Mouse (Mus musculus): Measurements from ENCODE around the gene Sdhb. TPM values are rescaled to one million over a fixed set of nuclear protein-coding genes. Genes with fewer than 3 reads are reported as not detected.
A peak's percentile ranks its signal among the peaks of the same experiment; 100 is the strongest.

The Sdhb gene
- total and polyA plus RNA-seq, 2 experiments from 2014 or later = 194 to 529 TPM

GRCm38 (mm10) chr4:141021614-141021929, 60.6 kb downstream of the Sdhb start:
- TF ChIP-seq CTCF (IDR thresholded peaks at IDR 0.05) = no peak
- DNase-seq (ENCODE audit: low spot score) (no peak), ATAC-seq (ENCODE audit: low FRiP score) (no peak)
- Histone ChIP-seq H3K27ac (ENCODE audit: low read depth, low read length) (peak overlapping the region; percentile 52), H3K27me3 (ENCODE audit: insufficient read depth, low read length) (no peaks in the 10 kb centered on the region), H3K4me3 (ENCODE audit: low read depth, low read length) (no peak overlapping the region), H3K36me3 (ENCODE audit: insufficient read depth, low read length) (peaks cover 16% of the 10 kb centered on the region), H3K4me1 (ENCODE audit: insufficient read depth, low read length) (0 out of 2 replicates have a peak, but pooled peaks cover 7% of the 10 kb centered on the region), H3K9ac (replicated peaks; ENCODE audit: low read length, poor library complexity, severe bottlenecking) (no peak overlapping the region), H3K4me2 (ENCODE audit: low read depth, low read length, poor library complexity, severe bottlenecking) (no peak overlapping the region), H3K9me3 (ENCODE audit: low read length) (no peaks in the 10 kb centered on the region)
- WGBS = 43% methylated on average over 11 of the region's 11 CpGs

DNA sequence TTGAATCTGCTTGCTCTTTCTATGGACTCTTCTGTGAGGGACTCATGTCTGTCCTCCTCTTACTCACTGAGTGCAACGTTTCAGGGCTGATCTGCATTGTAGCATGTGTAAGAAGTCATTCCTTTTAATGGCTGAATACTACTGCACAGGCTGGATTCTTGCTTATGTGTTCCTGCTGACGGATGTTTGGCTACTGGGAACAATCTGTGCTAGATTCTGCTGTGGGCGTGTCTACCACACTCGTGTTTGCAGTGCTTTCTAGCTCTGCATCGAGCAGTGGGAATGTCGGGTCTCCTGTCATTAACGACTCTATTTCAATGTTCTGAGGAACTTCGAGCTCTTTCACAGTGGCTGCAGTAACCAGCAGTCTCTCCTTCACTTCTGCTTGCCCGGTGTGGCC, 63.0 kb downstream of the Sdhb start:
- no peak overlapping the region for H3K4me3 ChIP-seq (ENCODE audit: low read depth, low read length)
- no peaks in the 10 kb centered on the region for H3K9me3 ChIP-seq (ENCODE audit: low read length)
- H3K9ac ChIP-seq (replicated peaks; ENCODE audit: low read length, poor library complexity, severe bottlenecking) = no peak overlapping the region
- H3K36me3 ChIP-seq (ENCODE audit: insufficient read depth, low read length) = peaks cover 20% of the 10 kb centered on the region
- H3K27ac ChIP-seq (ENCODE audit: low read depth, low read length) = no peak overlapping the region
- WGBS = 71% methylated on average over 9 of the region's 9 CpGs
- DNase-seq (ENCODE audit: low spot score) = no peak
- 0 out of 2 replicates have a peak, but pooled peaks cover 7% of the 10 kb centered on the region for H3K4me1 ChIP-seq (ENCODE audit: insufficient read depth, low read length)
- ATAC-seq (ENCODE audit: low FRiP score) = no peak
- no peak for TF ChIP-seq CTCF (IDR thresholded peaks at IDR 0.05)
- no peaks in the 10 kb centered on the region for H3K27me3 ChIP-seq (ENCODE audit: insufficient read depth, low read length)
- no peak overlapping the region for H3K4me2 ChIP-seq (ENCODE audit: low read depth, low read length, poor library complexity, severe bottlenecking)

DNA sequence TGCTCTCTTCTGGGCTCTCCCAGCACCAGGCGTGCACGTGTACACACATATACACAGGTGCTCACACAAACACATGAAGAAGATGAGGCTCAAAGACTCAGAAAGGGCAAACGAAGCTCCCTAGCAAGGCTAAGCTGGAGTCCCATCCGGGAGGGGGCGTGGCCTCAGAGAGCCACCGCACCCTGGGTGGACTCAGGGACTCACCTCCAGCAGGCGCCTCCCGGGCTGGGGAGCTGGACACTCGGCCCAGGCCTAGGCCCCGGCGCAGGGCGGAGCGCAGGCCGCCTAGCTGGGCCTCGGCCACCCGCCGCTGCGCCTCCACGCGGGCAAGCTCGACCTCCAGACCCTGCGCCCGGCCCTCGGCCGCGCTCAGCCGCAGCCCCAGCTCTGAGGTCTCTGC, 64.0 kb downstream of the Sdhb start:
- Histone ChIP-seq H3K4me2 (ENCODE audit: low read depth, low read length, poor library complexity, severe bottlenecking) (no peak overlapping the region), H3K4me3 (ENCODE audit: low read depth, low read length) (no peak overlapping the region), H3K27me3 (ENCODE audit: insufficient read depth, low read length) (no peaks in the 10 kb centered on the region), H3K9ac (replicated peaks; ENCODE audit: low read length, poor library complexity, severe bottlenecking) (no peak overlapping the region), H3K36me3 (ENCODE audit: insufficient read depth, low read length) (peaks cover 24% of the 10 kb centered on the region), H3K9me3 (ENCODE audit: low read length) (no peaks in the 10 kb centered on the region), H3K4me1 (ENCODE audit: insufficient read depth, low read length) (0 out of 2 replicates have a peak, but pooled peaks cover 7% of the 10 kb centered on the region), H3K27ac (ENCODE audit: low read depth, low read length) (no peak overlapping the region)
- DNase-seq (ENCODE audit: low spot score) (no peak), ATAC-seq (ENCODE audit: low FRiP score) (no peak)
- WGBS = 91% methylated on average over 19 of the region's 27 CpGs
- TF ChIP-seq CTCF (IDR thresholded peaks at IDR 0.05) = no peak

Other genes starting within 250 kb of the Sdhb start
- gene Padi6, start 218.6 kb upstream of the Sdhb start, total RNA-seq (2014; rRNA removed) = not detected in 2 replicates
- gene Padi6, start 218.6 kb upstream of the Sdhb start, polyA plus RNA-seq (2015; fragmentation: Nextera tagmentation; extraction: Ambion mirVana) = 0.09 and 0.10 TPM in 2 replicates
- gene Padi4, start 187.0 kb upstream of the Sdhb start, total RNA-seq (2014; rRNA removed) = 0.57 TPM in 1 of 2 replicates, not detected in the other
- 0.07 and 0.09 TPM in 2 replicates for gene Padi4, start 187.0 kb upstream of the Sdhb start, polyA plus RNA-seq (2015; fragmentation: Nextera tagmentation; extraction: Ambion mirVana)
- gene Padi3, start 150.6 kb upstream of the Sdhb start, total RNA-seq (2014; rRNA removed) = 0.14 TPM in 1 of 2 replicates, not detected in the other
- gene Padi3, start 150.6 kb upstream of the Sdhb start, polyA plus RNA-seq (2015; fragmentation: Nextera tagmentation; extraction: Ambion mirVana) = not detected in 2 replicates
- gene Padi1, start 115.4 kb upstream of the Sdhb start, total RNA-seq (2014; rRNA removed) = 0.14 and 0.16 TPM in 2 replicates
- gene Padi1, start 115.4 kb upstream of the Sdhb start, polyA plus RNA-seq (2015; fragmentation: Nextera tagmentation; extraction: Ambion mirVana) = 0.06 TPM in 1 of 2 replicates, not detected in the other
- 3.1 and 7.1 TPM in 2 replicates for gene Padi2, start 54.9 kb upstream of the Sdhb start, total RNA-seq (2014; rRNA removed)
- 2.7 and 3.3 TPM in 2 replicates for gene Padi2, start 54.9 kb upstream of the Sdhb start, polyA plus RNA-seq (2015; fragmentation: Nextera tagmentation; extraction: Ambion mirVana)
- gene Atp13a2, start 25.7 kb downstream of the Sdhb start, total RNA-seq (2014; rRNA removed) = 379 and 419 TPM in 2 replicates
- 182 and 201 TPM in 2 replicates for gene Atp13a2, start 25.7 kb downstream of the Sdhb start, polyA plus RNA-seq (2015; fragmentation: Nextera tagmentation; extraction: Ambion mirVana)
- gene Mfap2, start 49.2 kb downstream of the Sdhb start, total RNA-seq (2014; rRNA removed) = 19.5 and 32.4 TPM in 2 replicates
- gene Mfap2, start 49.2 kb downstream of the Sdhb start, polyA plus RNA-seq (2015; fragmentation: Nextera tagmentation; extraction: Ambion mirVana) = 103 and 104 TPM in 2 replicates
- gene Crocc, start 99.3 kb downstream of the Sdhb start, total RNA-seq (2014; rRNA removed) = 22.0 and 33.2 TPM in 2 replicates
- 3.2 and 4.2 TPM in 2 replicates for gene Crocc, start 99.3 kb downstream of the Sdhb start, polyA plus RNA-seq (2015; fragmentation: Nextera tagmentation; extraction: Ambion mirVana)
- 51.4 and 54.5 TPM in 2 replicates for gene Necap2, start 117.2 kb downstream of the Sdhb start, total RNA-seq (2014; rRNA removed)
- 42.2 and 51.1 TPM in 2 replicates for gene Necap2, start 117.2 kb downstream of the Sdhb start, polyA plus RNA-seq (2015; fragmentation: Nextera tagmentation; extraction: Ambion mirVana)
- gene Spata21, start 127.1 kb downstream of the Sdhb start, total RNA-seq (2014; rRNA removed) = 0.27 and 4.4 TPM in 2 replicates
- 0.25 and 1.4 TPM in 2 replicates for gene Spata21, start 127.1 kb downstream of the Sdhb start, polyA plus RNA-seq (2015; fragmentation: Nextera tagmentation; extraction: Ambion mirVana)
- 58.7 and 64.3 TPM in 2 replicates for gene Szrd1, start 178.6 kb downstream of the Sdhb start, total RNA-seq (2014; rRNA removed)
- gene Szrd1, start 178.6 kb downstream of the Sdhb start, polyA plus RNA-seq (2015; fragmentation: Nextera tagmentation; extraction: Ambion mirVana) = 13.5 and 16.2 TPM in 2 replicates
- 23.6 and 26.6 TPM in 2 replicates for gene Fbxo42, start 186.7 kb downstream of the Sdhb start, total RNA-seq (2014; rRNA removed)
- 16.9 and 17.7 TPM in 2 replicates for gene Fbxo42, start 186.7 kb downstream of the Sdhb start, polyA plus RNA-seq (2015; fragmentation: Nextera tagmentation; extraction: Ambion mirVana)

Data from midbrain, postnatal 0 days (tissue).